Mouse (Mus musculus): Measurements from ENCODE around the gene Fig4. TPM values are rescaled to one million over a fixed set of nuclear protein-coding genes. Genes with fewer than 3 reads are reported as not detected.

The Fig4 gene
- polyA plus RNA-seq, 1 experiment from 2014 or later = 22.3 TPM

- no peak overlapping the region for H3K9ac ChIP-seq (replicated peaks)
- WGBS = 90% methylated on average over 5 of the region's 5 CpGs
- no peaks in the 10 kb centered on the region for H3K27me3 ChIP-seq
- no peaks in the 10 kb centered on the region for H3K36me3 ChIP-seq
- H3K9me3 ChIP-seq = no peaks in the 10 kb centered on the region
- no peaks in the 10 kb centered on the region for H3K4me1 ChIP-seq
- ATAC-seq (ENCODE audit: low FRiP score, low read depth) = no peak
- no peak overlapping the region for H3K4me3 ChIP-seq
- no peak overlapping the region for H3K27ac ChIP-seq (replicated peaks)
- H3K4me2 ChIP-seq (replicated peaks) = no peak overlapping the region
Observed at GRCm38 (mm10) chr10:41153229-41153750, 149.8 kb downstream of the Fig4 start.

DNA sequence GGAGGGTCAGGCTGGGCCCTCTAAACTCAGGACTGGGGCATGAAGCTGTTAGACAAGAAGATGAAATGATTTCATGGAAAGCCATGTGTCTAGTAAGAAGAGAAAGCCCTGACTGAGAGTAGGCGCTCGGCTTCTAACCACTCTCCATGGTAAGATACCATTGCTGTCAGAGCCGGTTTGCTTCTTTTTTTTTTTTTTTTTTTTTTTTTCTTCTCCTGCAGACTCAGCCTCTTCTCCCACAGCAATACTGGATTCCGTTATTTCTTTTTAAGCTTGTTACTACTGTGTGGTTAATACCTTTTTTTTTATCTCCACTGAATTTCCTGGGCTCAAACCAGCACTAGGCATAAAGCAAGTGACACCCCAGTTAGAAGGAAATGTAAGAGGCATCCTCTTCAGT lies 151.2 kb downstream of the Fig4 start:
- H3K4me2 ChIP-seq (replicated peaks) = no peak overlapping the region
- no peaks in the 10 kb centered on the region for H3K9me3 ChIP-seq
- H3K36me3 ChIP-seq = no peaks in the 10 kb centered on the region

GRCm38 (mm10) chr10:41151441-41151840 lies 151.6 kb downstream of the Fig4 start:
- Histone ChIP-seq H3K4me2 (replicated peaks) (no peak overlapping the region), H3K27ac (replicated peaks) (no peak overlapping the region), H3K27me3 (no peaks in the 10 kb centered on the region), H3K4me3 (no peak overlapping the region), H3K9me3 (no peaks in the 10 kb centered on the region), H3K36me3 (no peaks in the 10 kb centered on the region), H3K9ac (replicated peaks) (no peak overlapping the region), H3K4me1 (no peaks in the 10 kb centered on the region)
- 82% methylated on average over 18 of the region's 18 CpGs for WGBS
- no peak for ATAC-seq (ENCODE audit: low FRiP score, low read depth)

More for the DNA sequence above, 151.2 kb downstream of the Fig4 start:
- Histone ChIP-seq H3K27me3 (no peaks in the 10 kb centered on the region), H3K4me3 (no peak overlapping the region), H3K27ac (replicated peaks) (no peak overlapping the region), H3K4me1 (no peaks in the 10 kb centered on the region), H3K9ac (replicated peaks) (no peak overlapping the region)
- WGBS = 78% methylated on average over 4 of the region's 4 CpGs
- no peak for ATAC-seq (ENCODE audit: low FRiP score, low read depth)

DNA sequence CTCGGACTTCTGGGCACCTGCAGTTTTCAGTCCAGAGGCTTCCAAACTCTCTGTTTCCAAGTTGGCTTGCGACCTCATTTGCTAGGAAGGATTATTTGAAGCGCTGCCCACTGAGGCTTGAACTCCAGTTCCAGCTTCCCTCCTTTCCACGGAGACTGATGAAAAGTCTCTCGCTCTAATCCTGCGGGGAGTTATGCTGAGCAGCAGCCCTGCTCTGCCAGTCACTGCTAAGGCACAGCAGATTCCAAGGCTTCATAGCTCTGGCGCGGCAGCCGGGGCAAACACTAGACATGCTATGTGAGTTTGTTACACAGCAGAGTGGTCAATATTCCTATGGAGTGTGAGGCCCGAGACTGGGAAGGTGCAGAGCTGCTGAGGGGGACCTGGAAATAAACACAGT lies 152.0 kb downstream of the Fig4 start:
- H3K9me3 ChIP-seq = no peaks in the 10 kb centered on the region
- no peak overlapping the region for H3K4me3 ChIP-seq
- H3K27me3 ChIP-seq = no peaks in the 10 kb centered on the region
- no peaks in the 10 kb centered on the region for H3K4me1 ChIP-seq
- no peak for ATAC-seq (ENCODE audit: low FRiP score, low read depth)
- H3K27ac ChIP-seq (replicated peaks) = no peak overlapping the region
- no peak overlapping the region for H3K4me2 ChIP-seq (replicated peaks)
- WGBS = 62% methylated on average over 10 of the region's 10 CpGs
- H3K9ac ChIP-seq (replicated peaks) = no peak overlapping the region
- no peaks in the 10 kb centered on the region for H3K36me3 ChIP-seq

GRCm38 (mm10) chr10:41150496-41150895 lies 152.6 kb downstream of the Fig4 start:
- ATAC-seq (ENCODE audit: low FRiP score, low read depth) = no peak
- Histone ChIP-seq H3K27ac (replicated peaks) (no peak overlapping the region), H3K9ac (replicated peaks) (no peak overlapping the region), H3K4me3 (no peak overlapping the region), H3K9me3 (no peaks in the 10 kb centered on the region), H3K4me1 (no peaks in the 10 kb centered on the region), H3K36me3 (no peaks in the 10 kb centered on the region), H3K4me2 (replicated peaks) (no peak overlapping the region), H3K27me3 (no peaks in the 10 kb centered on the region)
- WGBS = 77% methylated on average over 2 of the region's 2 CpGs

- no peaks in the 10 kb centered on the region for H3K4me1 ChIP-seq
- no peak overlapping the region for H3K9ac ChIP-seq (replicated peaks)
- H3K4me3 ChIP-seq = no peak overlapping the region
- H3K27me3 ChIP-seq = no peaks in the 10 kb centered on the region
- no peaks in the 10 kb centered on the region for H3K9me3 ChIP-seq
- H3K27ac ChIP-seq (replicated peaks) = no peak overlapping the region
- no peak overlapping the region for H3K4me2 ChIP-seq (replicated peaks)
- H3K36me3 ChIP-seq = no peaks in the 10 kb centered on the region
- WGBS = 85% methylated on average over 3 of the region's 3 CpGs
- no peak for ATAC-seq (ENCODE audit: low FRiP score, low read depth)
Observed at GRCm38 (mm10) chr10:41149307-41149706, 153.8 kb downstream of the Fig4 start.

DNA sequence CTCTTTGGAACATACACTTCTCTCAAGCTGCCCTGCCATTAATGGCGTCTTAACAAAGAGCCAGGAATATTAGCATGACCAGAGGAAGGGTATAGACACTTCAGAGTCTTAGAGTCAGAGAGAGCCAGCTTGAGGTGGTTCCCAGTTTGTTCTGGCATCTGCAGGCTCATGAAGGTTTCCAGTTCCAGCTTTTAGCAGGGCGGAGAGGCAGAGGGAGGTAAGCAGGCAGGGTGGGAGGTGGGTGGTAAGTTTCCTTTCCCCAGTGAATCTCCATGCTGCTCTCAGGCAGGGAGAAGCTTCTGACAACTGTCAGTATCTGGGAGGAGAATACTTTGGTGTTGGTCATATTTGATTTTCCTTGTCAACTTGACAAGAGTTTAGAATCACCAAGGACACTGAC lies 156.9 kb downstream of the Fig4 start:
- WGBS = 70% methylated on average over 2 of the region's 2 CpGs
- ATAC-seq (ENCODE audit: low FRiP score, low read depth) = no peak

More for the DNA sequence above, 156.9 kb downstream of the Fig4 start:
- no peaks in the 10 kb centered on the region for H3K27me3 ChIP-seq
- H3K4me2 ChIP-seq (replicated peaks) = no peak overlapping the region
- H3K9me3 ChIP-seq = no peaks in the 10 kb centered on the region
- H3K36me3 ChIP-seq = no peaks in the 10 kb centered on the region
- H3K4me1 ChIP-seq = no peaks in the 10 kb centered on the region
- H3K27ac ChIP-seq (replicated peaks) = no peak overlapping the region
- H3K9ac ChIP-seq (replicated peaks) = no peak overlapping the region
- H3K4me3 ChIP-seq = no peak overlapping the region

Other genes with a start within 250 kb of the Fig4 start
- 0.29 and 0.42 TPM in 2 replicates for gene Gpr6, start 231.0 kb downstream of the Fig4 start, polyA plus RNA-seq (2016; fragmentation: Nextera tagmentation; extraction: Ambion mirVana)
- 0.08 TPM in 1 of 2 replicates, not detected in the other for gene Ak9, start 720 bp upstream of the Fig4 start, polyA plus RNA-seq (2016; fragmentation: Nextera tagmentation; extraction: Ambion mirVana)
- gene Zbtb24, start 147.1 kb upstream of the Fig4 start, polyA plus RNA-seq (2016; fragmentation: Nextera tagmentation; extraction: Ambion mirVana) = 20.2 and 23.5 TPM in 2 replicates
- gene Mical1, start 173.1 kb upstream of the Fig4 start, polyA plus RNA-seq (2016; fragmentation: Nextera tagmentation; extraction: Ambion mirVana) = 43.4 and 45.0 TPM in 2 replicates
- 48.2 and 53.1 TPM in 2 replicates for gene Smpd2, start 187.1 kb upstream of the Fig4 start, polyA plus RNA-seq (2016; fragmentation: Nextera tagmentation; extraction: Ambion mirVana)
- gene Ppil6, start 187.2 kb upstream of the Fig4 start, polyA plus RNA-seq (2016; fragmentation: Nextera tagmentation; extraction: Ambion mirVana) = 0.73 and 1.5 TPM in 2 replicates
- gene Cd164, start 216.2 kb upstream of the Fig4 start, polyA plus RNA-seq (2016; fragmentation: Nextera tagmentation; extraction: Ambion mirVana) = 87.1 and 89.3 TPM in 2 replicates

All from midbrain, embryonic 12.5 days (tissue).